ENCODE assay signal across 8 mouse cellular contexts in genomic region chr12:84193642-84194399, GRCm38 (mm10). TPM values are rescaled to one million over a fixed set of nuclear protein-coding genes. Genes with fewer than 3 reads are reported as not detected.
A peak's percentile ranks its signal among the peaks of the same experiment; 100 is the strongest.
DNase-seq lines count a peak whose midpoint lies in the region; ATAC-seq lines count a peak whose summit lies in the region.

No protein-coding gene starts in this region.

- H3K9ac ChIP-seq in intestine, embryonic 16.5 days (ENCODE audit: low read depth, low read length): peak overlapping the region; percentile 95

- no peaks in the 10 kb centered on the region for H3K9me3 ChIP-seq in intestine, embryonic 16.5 days (ENCODE audit: control insufficient read depth, low read length)
- no peaks in the 10 kb centered on the region for H3K9me3 ChIP-seq in midbrain, embryonic 10.5 days (replicated peaks)

- no peaks in the 10 kb centered on the region for H3K36me3 ChIP-seq in intestine, embryonic 16.5 days (ENCODE audit: control insufficient read depth, insufficient read depth, low read length)
- no peaks in the 10 kb centered on the region for H3K36me3 ChIP-seq in midbrain, embryonic 10.5 days

- peak overlapping the region; percentile 99 for H3K27ac ChIP-seq in intestine, embryonic 16.5 days (ENCODE audit: low read length)
- H3K27ac ChIP-seq in midbrain, embryonic 10.5 days (replicated peaks): peak overlapping the region; percentile 95

- H3K4me2 ChIP-seq in intestine, embryonic 16.5 days (ENCODE audit: low read depth, low read length): peak overlapping the region; percentile 96

- peak overlapping the region; percentile 82 for H3K4me3 ChIP-seq in intestine, embryonic 16.5 days (ENCODE audit: low read length)
- H3K4me3 ChIP-seq in midbrain, embryonic 10.5 days: peak overlapping the region; percentile 82

- H3K27me3 ChIP-seq in intestine, embryonic 16.5 days (replicated peaks; ENCODE audit: control insufficient read depth, insufficient read depth, low read length): no peaks in the 10 kb centered on the region
- peaks cover 14% of the 10 kb centered on the region; the same call in 1 of the 2 replicates for H3K27me3 ChIP-seq in midbrain, embryonic 10.5 days (ENCODE audit: low read depth, poor library complexity, severe bottlenecking)

- peak; percentile 96 for DNase-seq in adrenal gland, adult 8-10 months
- DNase-seq in embryo, embryonic 9.5 days (ENCODE audit: extremely low spot score): peak; percentile 92
- DNase-seq in gastrocnemius, postnatal 36 days: peak; percentile 87 to 92
- DNase-seq in left cerebral cortex, postnatal 36 days (ENCODE audit: low spot score in 2 of 2): peak; percentile 90 to 92
- peak; percentile 92 for DNase-seq in midbrain, embryonic 10.5 days (ENCODE audit: low spot score)
- DNase-seq in right cerebral cortex, postnatal 36 days (ENCODE audit: low spot score in 2 of 2): peak; percentile 91 to 93
- peak; percentile 93 to 95 for DNase-seq in urinary bladder, postnatal 4 days (ENCODE audit: low spot score in 2 of 2)

- intact Hi-C loops in gastrocnemius, postnatal 36 days (cut with DNase I): loop anchor here (2.0 kb wide), 1 partner anchor 25 kb away; the partner anchor contains the start of gene Elmsan1
- intact Hi-C loops in left cerebral cortex, postnatal 36 days (cut with DNase I): loop anchor here (1.0 kb wide), 1 partner anchor 24 kb away; the partner anchor contains the start of gene Elmsan1

- peaks cover 51% of the 10 kb centered on the region for H3K4me1 ChIP-seq in intestine, embryonic 16.5 days (ENCODE audit: control insufficient read depth, insufficient read depth, low read length)
- peaks cover 100% of the 10 kb centered on the region for H3K4me1 ChIP-seq in midbrain, embryonic 10.5 days

- under 1% methylated on average over 49 of the region's 49 CpGs for WGBS in intestine, embryonic 16.5 days
- WGBS in midbrain, embryonic 10.5 days: under 1% methylated on average over 49 of the region's 49 CpGs

- peak; percentile 92 for ATAC-seq in intestine, embryonic 16.5 days

RNA-seq across cellular contexts. Expression of gene Elmsan1, which starts 24.9 kb away (rescaled TPM):
- 10 to 100 TPM; 21.2 to 31.2 (median 27.3) TPM for total RNA-seq in adrenal gland, adult 8-10 months (2022)
- 10 to 100 TPM in 1 of 2 experiments, 1 to 10 TPM in 1; 6.5 to 10.4 TPM for total RNA-seq in gastrocnemius, postnatal 36 days (2021)
- polyA plus RNA-seq in intestine, embryonic 16.5 days (2015; fragmentation: Nextera tagmentation; extraction: Ambion mirVana): 6.3 and 6.7 TPM in 2 replicates
- total RNA-seq in left cerebral cortex, postnatal 36 days (2021): 10 to 100 TPM; 17.2 to 18.5 TPM
- 5.9 and 6.3 TPM in 2 replicates for polyA plus RNA-seq in midbrain, embryonic 10.5 days (2016; fragmentation: Nextera tagmentation; extraction: Ambion mirVana)

RNA-seq across cellular contexts. Expression of gene Pnma1, which starts 45.5 kb away (rescaled TPM):
- under 1 TPM; 0.09 to 0.56 (median 0.35) TPM for total RNA-seq in adrenal gland, adult 8-10 months (2022)
- under 1 TPM; 0.15 to 0.18 TPM for total RNA-seq in gastrocnemius, postnatal 36 days (2021)
- 0.34 and 0.67 TPM in 2 replicates for polyA plus RNA-seq in intestine, embryonic 16.5 days (2015; fragmentation: Nextera tagmentation; extraction: Ambion mirVana)
- total RNA-seq in left cerebral cortex, postnatal 36 days (2021): 1 to 10 TPM; 3.6 to 6.0 TPM
- polyA plus RNA-seq in midbrain, embryonic 10.5 days (2016; fragmentation: Nextera tagmentation; extraction: Ambion mirVana): 2.1 and 3.3 TPM in 2 replicates

Comparison
In these comparisons a context has a peak if more than half of its experiments do, and no peak if none do; other contexts are left out.
1. Peak in every context shown above with its lines: DNase-seq, ATAC-seq, H3K4me3 ChIP-seq and H3K27ac ChIP-seq.